Mouse (Mus musculus) cortical plate, adult 2 months (tissue): ENCODE measurements at regions not wholly inside any gene's neighbourhood (a gene's known extent, or its start where the extent isn't known, plus 50 kb on each side); places are given as distances from the start of the nearest gene placed in this dataset.
"Not testable (repeated sequence)": the region's sequence is repeated elsewhere in the genome, so short reads cannot be mapped to it uniquely, and the experiment has no call there.

Source experiments
- H3K27ac ChIP-seq: fragments of 200-500 bp; 2 replicates; pipeline ENCODE4 v1.5.1; 2012; ENCODE audit warnings: low read length, control low read depth, inconsistent platforms; ENCODE audit not compliant: insufficient read depth
- H3K4me1 ChIP-seq: fragments of 200-500 bp; 2 replicates; pipeline ENCODE4 v1.6.1; 2011; ENCODE audit warnings: low read length; ENCODE audit not compliant: control insufficient read depth, insufficient read depth
- H3K4me3 ChIP-seq: fragments of 200-500 bp; 2 replicates; pipeline ENCODE4 v1.5.1; 2011; ENCODE audit warnings: mild to moderate bottlenecking, low read length, control low read depth; ENCODE audit not compliant: insufficient read depth
- CTCF ChIP-seq: fragments of 200-500 bp; IDR thresholded peaks from 2 replicates; pipeline ENCODE4 v1.5.1; 2011; ENCODE audit warnings: mild to moderate bottlenecking, control low read depth, low read length; ENCODE audit not compliant: insufficient read depth; ENCODE audit errors: extremely low read depth
- POLR2A ChIP-seq: fragments of 200-500 bp; IDR thresholded peaks from 2 replicates; pipeline ENCODE4 v1.6.1; 2011; ENCODE audit warnings: mild to moderate bottlenecking, low read length, control low read depth; ENCODE audit not compliant: insufficient read depth; ENCODE audit errors: extremely low read depth

DNA sequence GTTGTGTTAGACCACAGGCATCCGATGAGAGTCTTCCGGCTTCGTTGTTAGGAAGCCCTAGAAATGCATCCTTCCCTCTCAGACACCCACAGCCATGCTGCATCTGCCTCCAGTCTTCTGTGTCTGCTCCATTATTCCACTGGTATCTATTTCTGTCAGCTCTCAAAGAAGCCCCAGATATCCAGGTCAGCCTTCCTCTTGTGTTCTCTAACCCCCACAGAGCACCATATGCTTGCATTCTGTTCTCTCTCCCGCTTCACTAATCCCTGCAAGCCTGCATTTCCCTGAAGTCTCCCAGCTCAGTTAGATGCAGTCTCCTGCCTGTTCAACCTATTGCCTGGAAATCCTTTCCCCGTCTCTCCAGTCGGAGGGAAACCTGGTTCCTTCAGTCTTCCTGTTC lies 53.6 kb upstream of the Wdfy3 start:
- H3K27ac ChIP-seq: no peak overlapping the region
- no peaks in the 10 kb centered on the region; the same call in 1 of the 2 replicates for H3K4me1 ChIP-seq
- no peak overlapping the region for H3K4me3 ChIP-seq
- TF ChIP-seq CTCF: no peak
- no peak for TF ChIP-seq POLR2A

- Histone ChIP-seq H3K4me3 (no peak overlapping the region), H3K27ac (no peak overlapping the region), H3K4me1 (no peaks in the 10 kb centered on the region; the same call in 1 of the 2 replicates)
- TF ChIP-seq POLR2A (no peak), CTCF (peak; percentile 59)
Measured at GRCm38 (mm10) chr5:102126737-102127136, 57.0 kb upstream of the Wdfy3 start.

DNA sequence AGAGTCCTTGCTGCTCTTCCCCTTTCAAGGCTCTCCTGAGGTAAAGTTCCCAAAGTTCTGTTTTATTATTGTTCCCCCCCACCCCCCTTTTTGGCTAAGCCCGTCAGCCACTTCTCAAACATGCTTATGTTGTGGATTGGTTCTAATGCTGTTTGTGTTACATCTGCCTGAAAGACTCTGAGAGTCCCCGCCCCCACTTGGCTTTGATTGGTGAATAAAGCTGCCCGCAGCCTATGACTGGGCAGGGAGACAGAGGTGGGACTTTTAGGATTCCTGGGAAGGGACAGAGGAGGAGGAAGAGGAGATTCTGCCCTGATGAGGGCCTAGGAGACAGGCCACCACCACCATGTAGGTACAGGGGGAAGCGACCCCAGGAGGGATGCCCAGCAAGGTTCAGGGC lies 78.3 kb upstream of the Wdfy3 start:
- no peak overlapping the region for H3K4me3 ChIP-seq
- H3K27ac ChIP-seq: no peak overlapping the region
- no peak for TF ChIP-seq CTCF
- TF ChIP-seq POLR2A: no peak
- no peaks in the 10 kb centered on the region for H3K4me1 ChIP-seq

GRCm38 (mm10) chr5:102149481-102150129 lies 79.9 kb upstream of the Wdfy3 start:
- H3K4me1 ChIP-seq: no peaks in the 10 kb centered on the region
- TF ChIP-seq POLR2A: no peak
- peak; percentile 98 for TF ChIP-seq CTCF
- H3K4me3 ChIP-seq: no peak overlapping the region
- no peak overlapping the region for H3K27ac ChIP-seq

GRCm38 (mm10) chr5:102159621-102160020 lies 89.9 kb upstream of the Wdfy3 start:
- TF ChIP-seq POLR2A: no peak
- no peak for TF ChIP-seq CTCF
- no peak overlapping the region for H3K4me3 ChIP-seq
- H3K27ac ChIP-seq: no peak overlapping the region
- no peaks in the 10 kb centered on the region for H3K4me1 ChIP-seq

- no peaks in the 10 kb centered on the region for H3K4me1 ChIP-seq
- H3K27ac ChIP-seq: no peak overlapping the region
- H3K4me3 ChIP-seq: no peak overlapping the region
- TF ChIP-seq CTCF (no peak), POLR2A (no peak)
Measured at GRCm38 (mm10) chr5:102167981-102168380, 98.3 kb upstream of the Wdfy3 start.

DNA sequence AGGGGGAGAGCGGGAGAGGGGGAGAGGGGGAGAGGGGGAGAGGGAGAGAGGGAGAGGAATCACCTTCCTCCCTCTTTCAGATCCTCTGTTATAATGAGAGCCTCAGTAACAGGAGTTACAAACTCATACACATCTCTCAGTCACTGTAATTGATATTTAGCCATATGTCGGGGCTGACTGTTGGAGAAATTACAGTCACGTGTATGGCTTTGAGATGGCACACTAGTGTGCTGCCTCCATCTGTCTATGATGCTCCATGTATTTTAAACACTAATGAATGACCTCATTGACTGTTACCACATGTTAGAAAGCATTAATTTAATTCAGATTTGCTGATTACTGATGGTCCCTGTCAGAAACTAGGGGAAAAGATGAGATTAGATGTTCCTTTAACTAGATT lies 102.1 kb upstream of the Wdfy3 start:
- Histone ChIP-seq H3K4me1 (no peaks in the 10 kb centered on the region), H3K4me3 (no peak overlapping the region), H3K27ac (no peak overlapping the region)
- no peak for TF ChIP-seq CTCF
- TF ChIP-seq POLR2A: no peak

- Histone ChIP-seq H3K27ac (no peak overlapping the region), H3K4me3 (no peak overlapping the region), H3K4me1 (no peaks in the 10 kb centered on the region)
- TF ChIP-seq CTCF (no peak), POLR2A (no peak)
Measured at GRCm38 (mm10) chr5:102180250-102180649, 110.5 kb upstream of the Wdfy3 start.

GRCm38 (mm10) chr5:102188951-102189350 lies 119.2 kb upstream of the Wdfy3 start:
- H3K4me3 ChIP-seq, H3K4me1 ChIP-seq, H3K27ac ChIP-seq: not testable (repeated sequence)

GRCm38 (mm10) chr5:102206456-102206855 lies 136.7 kb upstream of the Wdfy3 start:
- no peak overlapping the region for H3K4me3 ChIP-seq
- no peak overlapping the region for H3K27ac ChIP-seq
- H3K4me1 ChIP-seq: no peaks in the 10 kb centered on the region
- no peak for TF ChIP-seq CTCF
- no peak for TF ChIP-seq POLR2A

DNA sequence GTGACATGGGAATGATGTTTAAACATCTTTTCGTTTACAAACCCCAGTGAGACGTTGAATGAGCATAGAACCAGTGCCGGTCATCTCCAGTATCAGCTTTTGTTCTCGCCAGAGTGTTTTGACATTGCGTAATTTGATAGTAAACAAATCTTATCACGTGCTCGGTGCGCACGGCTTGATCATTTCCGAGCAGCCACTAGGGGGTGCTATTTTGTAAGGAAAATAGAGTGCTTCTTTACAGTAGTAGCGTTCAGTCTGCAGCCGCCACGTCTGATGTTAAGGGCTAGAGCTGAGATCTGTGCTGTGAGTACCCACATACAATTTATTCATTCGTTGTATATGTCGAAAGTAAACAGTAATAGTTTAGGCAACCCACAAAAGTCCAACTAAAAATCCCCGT lies 137.2 kb upstream of the Wdfy3 start:
- Histone ChIP-seq H3K27ac (no peak overlapping the region), H3K4me3 (no peak overlapping the region), H3K4me1 (no peaks in the 10 kb centered on the region)
- TF ChIP-seq CTCF (peak; percentile 79), POLR2A (no peak)
